Mouse (Mus musculus) midbrain, embryonic 16.5 days (tissue): ENCODE data around the gene Odc1. TPM values are rescaled to one million over a fixed set of nuclear protein-coding genes. Genes with fewer than 3 reads are reported as not detected.

Experiments used
- ATAC-seq: fragments of 200-750 bp; cut with Nextera tagmentation; 2 replicates; pipeline ENCODE4 v1.8.0; 2017; ENCODE audit warnings: moderate TSS enrichment
- H3K27ac ChIP-seq: fragments of 300-500 bp; sonication (generic); 2 replicates; pipeline ENCODE4 v1.5.1; 2014; ENCODE audit warnings: mild to moderate bottlenecking, low read length, mixed read lengths
- H3K27me3 ChIP-seq: fragments of 300-500 bp; sonication (generic); 2 replicates; pipeline ENCODE4 v1.6.1; 2014; ENCODE audit warnings: low read depth, low read length, mixed read lengths; ENCODE audit not compliant: control insufficient read depth, insufficient read depth
- H3K36me3 ChIP-seq: fragments of 300-500 bp; sonication (generic); 2 replicates; pipeline ENCODE4 v1.6.1; 2014; ENCODE audit warnings: mild to moderate bottlenecking, low read length, moderate library complexity, mixed read lengths; ENCODE audit not compliant: control insufficient read depth, insufficient read depth
- H3K4me1 ChIP-seq: fragments of 300-500 bp; sonication (generic); 2 replicates; pipeline ENCODE4 v1.6.1; 2014; ENCODE audit warnings: mild to moderate bottlenecking, low read length, mixed read lengths; ENCODE audit not compliant: control insufficient read depth, insufficient read depth
- H3K4me2 ChIP-seq: fragments of 300-500 bp; sonication (generic); 2 replicates; pipeline ENCODE4 v1.6.1; 2014; ENCODE audit warnings: mild to moderate bottlenecking, low read length, mixed read lengths
- H3K4me3 ChIP-seq: fragments of 300-500 bp; sonication (generic); 2 replicates; pipeline ENCODE4 v1.5.1; 2014; ENCODE audit warnings: low read depth, mild to moderate bottlenecking, low read length, moderate library complexity, mixed read lengths
- H3K9ac ChIP-seq: fragments of 300-500 bp; sonication (generic); 2 replicates; pipeline ENCODE4 v1.6.1; 2014; ENCODE audit warnings: low read depth, low read length, mixed read lengths
- H3K9me3 ChIP-seq: fragments of 300-500 bp; sonication (generic); replicated peaks from 2 replicates; pipeline ENCODE4 v1.6.1; 2014; ENCODE audit warnings: mild to moderate bottlenecking, low read length, mixed read lengths; ENCODE audit not compliant: control insufficient read depth, poor library complexity, severe bottlenecking
- WGBS: fragments of 180-500 bp; shearing (Covaris S2); extraction: QIAGEN DNeasy Blood & Tissue Kit; methylation state at CpG from one replicate; pipeline ENCODE4 v1.1.7; 2014; 5-methylcytosine and 5-hydroxymethylcytosine counted together
- polyA plus RNA-seq: library from polyadenylated mRNA; unstranded; fragments of >200 nt; fragmentation: Nextera tagmentation; extraction: Ambion mirVana; gene quantifications from 2 replicates; pipeline ENCODE4 v1.2.1, GENCODE M21; 2015

Gene Odc1
- polyA plus RNA-seq, 1 experiment from 2014 or later, result 113 TPM

- H3K36me3 ChIP-seq, result no peaks in the 10 kb centered on the region
- no peak overlapping the region for H3K27ac ChIP-seq
- 87% methylated on average over 4 of the region's 4 CpGs for WGBS
- ATAC-seq, result no peak
- no peak overlapping the region for H3K4me3 ChIP-seq
- peaks cover 6% of the 10 kb centered on the region for H3K4me1 ChIP-seq
- H3K9ac ChIP-seq, result no peak overlapping the region
- no peaks in the 10 kb centered on the region for H3K27me3 ChIP-seq
- no peaks in the 10 kb centered on the region for H3K9me3 ChIP-seq
- H3K4me2 ChIP-seq, result no peak overlapping the region
Observed at GRCm38 (mm10) chr12:17574591-17574990, 30.0 kb downstream of the Odc1 start.

DNA sequence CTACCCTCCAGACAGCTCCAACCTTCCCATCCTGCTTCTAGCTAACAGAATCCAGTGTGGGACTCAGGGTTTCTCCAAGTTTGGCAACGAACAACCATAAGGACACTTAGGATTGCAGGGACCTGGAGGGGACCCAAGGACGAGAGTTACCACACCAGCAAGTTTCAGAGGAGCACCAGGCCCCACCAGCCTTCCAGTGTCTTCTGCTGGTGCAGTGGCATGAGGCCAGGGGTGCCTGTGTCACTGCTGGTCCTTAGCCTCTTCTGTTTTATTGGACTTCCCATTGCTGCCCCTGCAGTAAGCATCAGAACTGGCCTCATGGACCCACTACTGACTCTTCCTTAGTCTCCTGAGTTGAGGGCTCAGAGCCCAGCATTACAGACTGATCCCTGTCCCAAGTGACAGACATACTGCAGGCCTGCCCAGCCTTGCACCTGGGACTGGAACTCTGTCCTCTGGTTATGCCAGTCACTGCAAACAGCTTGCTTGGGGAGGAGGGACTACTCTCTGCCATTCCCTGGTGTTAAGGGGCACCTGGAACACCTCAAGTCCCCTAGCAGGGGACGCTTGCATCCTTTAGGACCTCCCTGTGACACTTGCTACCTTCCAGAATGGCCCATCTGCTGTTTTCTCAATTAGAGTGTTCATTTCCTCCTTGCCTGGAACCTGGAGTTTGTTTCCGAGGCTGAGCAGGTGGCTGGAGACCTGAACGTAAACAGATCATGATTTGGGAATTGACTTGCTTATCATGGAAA, 30.7 kb downstream of the Odc1 start:
- Histone ChIP-seq H3K27me3 (no peaks in the 10 kb centered on the region), H3K9me3 (no peaks in the 10 kb centered on the region), H3K27ac (no peak overlapping the region), H3K4me1 (peaks cover 6% of the 10 kb centered on the region), H3K9ac (no peak overlapping the region), H3K36me3 (no peaks in the 10 kb centered on the region), H3K4me2 (no peak overlapping the region), H3K4me3 (no peak overlapping the region)
- 62% methylated on average over 5 of the region's 5 CpGs for WGBS
- ATAC-seq, result no peak

- WGBS, result 2% methylated on average over 6 of the region's 6 CpGs
- no peak overlapping the region for H3K4me2 ChIP-seq
- peaks cover 6% of the 10 kb centered on the region for H3K4me1 ChIP-seq
- no peaks in the 10 kb centered on the region for H3K36me3 ChIP-seq
- no peaks in the 10 kb centered on the region for H3K27me3 ChIP-seq
- no peak overlapping the region for H3K27ac ChIP-seq
- H3K4me3 ChIP-seq, result no peak overlapping the region
- H3K9me3 ChIP-seq, result no peaks in the 10 kb centered on the region
- peak; percentile 55 for ATAC-seq
- H3K9ac ChIP-seq, result no peak overlapping the region
Observed at GRCm38 (mm10) chr12:17576041-17576440, 31.4 kb downstream of the Odc1 start.

DNA sequence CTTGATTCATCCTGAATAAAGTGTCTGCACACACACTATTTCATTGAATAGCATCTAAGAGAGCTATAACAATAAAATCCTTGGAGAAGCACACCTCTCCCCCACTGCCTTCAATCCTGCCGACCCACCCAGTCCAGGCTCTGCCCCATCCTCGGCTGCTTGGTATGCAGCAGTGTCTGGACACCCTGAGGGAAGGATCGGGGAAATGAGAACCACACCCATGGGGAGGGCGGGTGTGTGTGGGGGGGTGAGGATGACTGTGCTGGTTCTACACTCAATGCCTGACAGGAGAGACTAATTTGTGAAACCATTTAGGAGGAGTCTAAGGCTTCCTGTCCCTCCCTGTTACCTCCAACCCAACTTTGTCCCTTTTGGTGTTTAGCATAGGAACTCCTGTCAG, 34.0 kb downstream of the Odc1 start:
- Histone ChIP-seq H3K36me3 (no peaks in the 10 kb centered on the region), H3K27me3 (no peaks in the 10 kb centered on the region), H3K9ac (no peak overlapping the region), H3K4me3 (no peak overlapping the region), H3K27ac (no peak overlapping the region), H3K4me2 (no peak overlapping the region), H3K9me3 (no peaks in the 10 kb centered on the region), H3K4me1 (peaks cover 7% of the 10 kb centered on the region)
- ATAC-seq, result no peak
- 45% methylated on average over 4 of the region's 4 CpGs for WGBS

- peaks cover 7% of the 10 kb centered on the region; the same call in 1 of the 2 replicates for H3K4me1 ChIP-seq
- H3K4me3 ChIP-seq, result no peak overlapping the region
- no peaks in the 10 kb centered on the region for H3K27me3 ChIP-seq
- no peak overlapping the region for H3K4me2 ChIP-seq
- no peak overlapping the region for H3K9ac ChIP-seq
- H3K36me3 ChIP-seq, result no peaks in the 10 kb centered on the region
- no peaks in the 10 kb centered on the region for H3K9me3 ChIP-seq
- 73% methylated on average over 6 of the region's 6 CpGs for WGBS
- H3K27ac ChIP-seq, result no peak overlapping the region
- ATAC-seq, result no peak
Observed at GRCm38 (mm10) chr12:17581001-17581400, 36.4 kb downstream of the Odc1 start.

DNA sequence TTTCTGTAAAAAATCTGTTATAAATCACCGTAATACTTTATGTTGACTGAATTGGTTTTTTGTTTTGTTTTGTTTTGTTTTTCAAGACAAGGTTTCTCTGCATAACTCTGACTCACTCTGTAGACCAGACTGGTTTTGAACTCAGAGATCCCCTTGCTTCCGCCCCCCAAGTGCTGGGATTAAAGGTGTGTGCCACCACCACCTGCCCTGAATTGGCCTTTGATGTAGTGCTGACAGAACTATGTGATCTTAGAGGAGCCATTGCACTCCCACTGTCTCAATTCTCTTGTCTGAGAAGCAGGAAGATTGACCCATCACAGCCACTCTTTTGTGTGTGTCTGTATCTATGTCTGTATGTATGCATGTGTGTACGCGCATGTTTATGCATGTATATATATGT, 37.8 kb downstream of the Odc1 start:
- no peak for ATAC-seq
- Histone ChIP-seq H3K9ac (no peak overlapping the region), H3K4me1 (peaks cover 6% of the 10 kb centered on the region; the same call in 1 of the 2 replicates), H3K36me3 (no peaks in the 10 kb centered on the region), H3K27ac (no peak overlapping the region), H3K4me2 (no peak overlapping the region), H3K4me3 (no peak overlapping the region), H3K9me3 (no peaks in the 10 kb centered on the region), H3K27me3 (no peaks in the 10 kb centered on the region)
- WGBS, result 95% methylated on average over 4 of the region's 4 CpGs

GRCm38 (mm10) chr12:17583860-17584259, 39.3 kb downstream of the Odc1 start:
- peak; percentile 84 for ATAC-seq
- Histone ChIP-seq H3K4me2 (no peak overlapping the region), H3K9ac (0 out of 2 replicates have a peak overlapping the region, but pooled peaks have one; percentile 10), H3K9me3 (no peaks in the 10 kb centered on the region), H3K27ac (no peak overlapping the region), H3K4me3 (no peak overlapping the region), H3K4me1 (peaks cover 6% of the 10 kb centered on the region; the same call in 1 of the 2 replicates), H3K36me3 (no peaks in the 10 kb centered on the region), H3K27me3 (no peaks in the 10 kb centered on the region)
- 21% methylated on average over 3 of the region's 3 CpGs for WGBS

DNA sequence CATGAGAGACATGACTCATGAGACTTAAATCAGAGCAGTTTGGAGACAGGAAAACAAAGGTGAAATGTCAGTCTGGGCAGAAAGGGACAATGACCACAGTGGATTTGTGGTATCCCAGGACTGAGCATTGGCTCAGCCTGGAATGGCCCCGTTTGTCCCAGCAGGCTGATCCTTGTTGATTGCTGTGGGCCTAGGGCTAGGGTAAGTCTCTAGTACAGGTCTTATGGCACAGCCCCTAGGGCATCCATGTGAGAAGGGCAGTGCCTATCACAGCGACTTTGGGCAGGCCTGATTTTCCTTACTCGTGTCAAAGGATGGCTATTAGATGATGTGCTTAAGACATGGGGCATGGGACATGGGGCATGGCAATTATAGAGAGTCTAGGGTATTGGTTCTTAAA, 41.4 kb downstream of the Odc1 start:
- 90% methylated on average over 3 of the region's 3 CpGs for WGBS
- no peak overlapping the region for H3K4me2 ChIP-seq
- no peaks in the 10 kb centered on the region for H3K27me3 ChIP-seq
- ATAC-seq, result no peak
- H3K9ac ChIP-seq, result no peak overlapping the region
- H3K4me3 ChIP-seq, result no peak overlapping the region
- no peaks in the 10 kb centered on the region for H3K36me3 ChIP-seq
- H3K4me1 ChIP-seq, result peaks cover 6% of the 10 kb centered on the region; the same call in 1 of the 2 replicates
- no peak overlapping the region for H3K27ac ChIP-seq
- H3K9me3 ChIP-seq, result no peaks in the 10 kb centered on the region

GRCm38 (mm10) chr12:17588436-17588835, 43.8 kb downstream of the Odc1 start:
- Histone ChIP-seq H3K27me3 (no peaks in the 10 kb centered on the region), H3K9me3 (no peaks in the 10 kb centered on the region), H3K27ac (no peak overlapping the region), H3K9ac (no peak overlapping the region), H3K4me2 (no peak overlapping the region), H3K4me1 (peaks cover 6% of the 10 kb centered on the region; the same call in 1 of the 2 replicates), H3K4me3 (no peak overlapping the region), H3K36me3 (no peaks in the 10 kb centered on the region)
- 89% methylated on average over 3 of the region's 3 CpGs for WGBS
- ATAC-seq, result no peak
